ENCODE assay signal across 8 mouse cellular contexts in genomic region chr9:32032521-32033185, GRCm38 (mm10).
A peak's percentile ranks its signal among the peaks of the same experiment; 100 is the strongest.
DNase-seq lines count a peak whose midpoint lies in the region; ATAC-seq and TF ChIP-seq lines count a peak whose summit lies in the region.

No protein-coding gene starts in this region.

- 0% methylated on average over 35 of the region's 94 CpGs for WGBS in intestine, embryonic 14.5 days
- 1% methylated on average over 33 of the region's 94 CpGs for WGBS in midbrain, embryonic 16.5 days

- ATAC-seq in intestine, embryonic 14.5 days (replicated peaks; ENCODE audit: low FRiP score, low TSS enrichment, low read depth), result peak; percentile 72
- ATAC-seq in midbrain, embryonic 16.5 days, result peak; percentile 71

- H3K27ac ChIP-seq in layer of hippocampus, adult 2 months, result peak overlapping the region; percentile 90
- peak overlapping the region; percentile 69 for H3K27ac ChIP-seq in intestine, embryonic 14.5 days (ENCODE audit: low read depth)
- peak overlapping the region; percentile 95 for H3K27ac ChIP-seq in midbrain, embryonic 16.5 days (ENCODE audit: low read length)

- H3K4me2 ChIP-seq in intestine, embryonic 14.5 days (ENCODE audit: low read length), result peak overlapping the region; percentile 70
- peak overlapping the region; percentile 85 for H3K4me2 ChIP-seq in midbrain, embryonic 16.5 days (ENCODE audit: low read length)

- peak; percentile 11; the same call in 1 of the 2 replicates for TF ChIP-seq CTCF in layer of hippocampus, adult 2 months (conservative IDR thresholded peaks at IDR 0.05)

- DNase-seq in layer of hippocampus, adult 2 months (ENCODE audit: low spot score in 2 of 2), result peak in 1 of 2 experiments; percentile 23
- no peak for DNase-seq in layer of hippocampus, adult 9-11 months
- DNase-seq in embryo, embryonic 10 days (ENCODE audit: low spot score), result peak; percentile 64
- peak; percentile 38 for DNase-seq in gastrocnemius, postnatal 25 days
- DNase-seq in intestine, embryonic 14.5 days (ENCODE audit: low spot score), result peak; percentile 85
- DNase-seq in liver, result peak; percentile 21
- peak; percentile 74 for DNase-seq in testis, postnatal 10 days (ENCODE audit: low spot score)

- H3K27me3 ChIP-seq in intestine, embryonic 14.5 days (replicated peaks; ENCODE audit: control insufficient read depth, insufficient read depth, low read length), result no peaks in the 10 kb centered on the region
- H3K27me3 ChIP-seq in midbrain, embryonic 16.5 days (ENCODE audit: control insufficient read depth, insufficient read depth, low read depth, low read length), result no peaks in the 10 kb centered on the region

- H3K9me3 ChIP-seq in intestine, embryonic 14.5 days (ENCODE audit: control insufficient read depth, low read length), result no peaks in the 10 kb centered on the region
- H3K9me3 ChIP-seq in midbrain, embryonic 16.5 days (replicated peaks; ENCODE audit: control insufficient read depth, low read length, poor library complexity, severe bottlenecking), result no peaks in the 10 kb centered on the region

- peak overlapping the region; percentile 88 for H3K4me3 ChIP-seq in layer of hippocampus, adult 2 months
- peak overlapping the region; percentile 69 for H3K4me3 ChIP-seq in intestine, embryonic 14.5 days (ENCODE audit: low read depth, low read length)
- peak overlapping the region; percentile 79 for H3K4me3 ChIP-seq in midbrain, embryonic 16.5 days (ENCODE audit: low read depth, low read length)

- no peaks in the 10 kb centered on the region for H3K36me3 ChIP-seq in intestine, embryonic 14.5 days (ENCODE audit: control insufficient read depth, insufficient read depth, low read length)
- no peaks in the 10 kb centered on the region for H3K36me3 ChIP-seq in midbrain, embryonic 16.5 days (ENCODE audit: control insufficient read depth, insufficient read depth, low read length)

- peak overlapping the region; percentile 90 for H3K9ac ChIP-seq in intestine, embryonic 14.5 days (ENCODE audit: low read length)
- peak overlapping the region; percentile 91 for H3K9ac ChIP-seq in midbrain, embryonic 16.5 days (ENCODE audit: low read depth, low read length)

- H3K4me1 ChIP-seq in intestine, embryonic 14.5 days (replicated peaks; ENCODE audit: control insufficient read depth, insufficient read depth, low read length), result peaks cover 23% of the 10 kb centered on the region; the same call in 1 of the 2 replicates
- peaks cover 22% of the 10 kb centered on the region for H3K4me1 ChIP-seq in midbrain, embryonic 16.5 days (ENCODE audit: control insufficient read depth, insufficient read depth, low read length)
